Mouse (Mus musculus): ENCODE data around the gene Hspg2.

GRCm38 (mm10) chr4:137441332-137441731 lies 27.2 kb upstream of the Hspg2 start:
- no peak for TF ChIP-seq POLR2A (IDR thresholded peaks at IDR 0.05; ENCODE audit: low read depth, low read length)
- no peak for TF ChIP-seq CTCF (conservative IDR thresholded peaks at IDR 0.05; ENCODE audit: insufficient read depth, insufficient read length, low read depth, low read length)
